Mouse (Mus musculus) layer of hippocampus, postnatal 14 days (tissue): Measurements from ENCODE around the gene Hspbap1. TPM values are rescaled to one million over a fixed set of nuclear protein-coding genes. Genes with fewer than 3 reads are reported as not detected.

ENCODE experiments used
- DNase-seq, 2 experiments: peaks; one replicate each; pipeline ENCODE4 v3.0.0; 2021 to 2022; ENCODE audit warnings: low spot score in 2 of 2, mixed read lengths in 1 of 2
- total RNA-seq, 2 experiments: library from RNA; stranded (reverse); gene quantifications; 2 replicates each; pipeline ENCODE4 v1.2.3; 2021

Hspbap1 gene
- total RNA-seq, 2 experiments from 2014 or later = 5.2 to 5.7 TPM

DNA sequence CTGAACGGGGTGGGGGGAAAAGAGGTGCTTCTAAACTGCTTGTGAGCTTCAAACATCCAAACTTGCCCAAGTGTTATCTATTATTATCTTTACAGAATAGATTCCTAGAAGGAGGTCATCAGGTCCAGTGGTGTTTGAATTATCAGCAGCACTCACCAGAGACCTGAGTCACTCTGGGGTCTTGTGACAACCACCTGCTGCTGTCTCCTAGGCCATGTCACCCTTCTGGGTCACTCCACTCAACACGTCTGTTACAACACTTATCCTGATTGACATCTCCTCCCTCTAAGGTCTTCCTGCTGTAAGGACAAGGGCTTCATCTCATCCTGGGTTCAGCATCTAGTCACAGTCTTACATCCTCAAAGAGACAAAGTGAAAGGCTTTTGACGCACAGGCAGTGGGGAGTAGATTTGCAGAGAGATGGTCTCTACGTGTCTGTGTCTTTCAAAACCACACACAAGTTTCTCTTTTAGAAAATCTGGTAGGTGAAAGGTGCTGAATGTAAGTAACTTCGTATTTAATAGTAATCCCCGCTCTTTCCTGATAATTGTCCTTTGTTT lies 21.9 kb downstream of the Hspbap1 start:
- DNase-seq = no peak

GRCm38 (mm10) chr16:35802163-35802562 lies 32.0 kb downstream of the Hspbap1 start:
- no peak for DNase-seq

- DNase-seq = no peak
Measured at GRCm38 (mm10) chr16:35803723-35804122, 33.5 kb downstream of the Hspbap1 start.

DNA sequence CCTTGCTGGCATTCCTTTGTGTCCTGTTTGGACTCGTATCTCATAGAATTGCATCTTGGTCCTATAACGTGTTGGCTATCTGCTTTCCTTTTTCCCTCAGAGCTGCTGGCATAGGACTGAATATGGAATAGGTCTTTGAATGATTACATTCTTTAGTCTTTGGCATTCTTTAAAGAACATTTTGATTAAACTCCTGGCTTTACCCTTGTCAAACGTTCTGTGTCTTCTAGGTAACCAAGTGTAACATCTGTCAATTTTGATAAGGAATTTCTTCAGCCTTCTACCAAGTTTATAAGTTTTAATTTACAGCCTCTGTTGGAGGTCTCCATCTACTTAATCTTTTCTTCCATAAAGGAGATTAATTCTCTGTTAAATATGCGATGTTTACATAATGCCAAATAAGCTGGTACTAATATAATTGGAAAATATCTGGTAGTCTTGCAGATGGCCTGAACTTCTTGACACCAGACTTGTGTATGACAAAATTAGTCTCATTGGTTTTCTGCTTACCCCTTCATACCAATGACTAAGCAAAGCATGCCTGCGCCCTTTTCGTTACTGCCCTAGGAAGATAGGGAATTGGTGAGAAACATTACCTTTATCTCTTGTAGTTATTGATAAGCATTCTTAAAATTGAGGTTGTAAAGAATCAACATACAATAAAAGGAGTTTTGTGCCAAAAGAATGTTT lies 36.9 kb downstream of the Hspbap1 start:
- no peak for DNase-seq

DNA sequence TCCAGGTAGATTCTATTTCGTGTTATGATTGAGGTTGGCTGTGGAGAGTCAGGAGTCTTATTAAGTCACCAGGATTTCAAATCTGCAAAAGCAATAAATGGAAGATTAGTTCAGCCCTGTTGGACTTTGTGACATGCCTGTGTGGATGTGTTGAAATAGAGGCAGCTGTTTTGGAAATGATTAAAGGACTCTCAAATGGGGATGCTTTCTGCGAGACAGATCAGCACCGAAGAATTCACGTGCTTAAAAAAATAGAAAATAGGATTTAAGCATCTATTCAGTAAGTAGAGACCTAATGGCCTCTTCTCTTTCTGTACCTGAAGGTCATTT lies 37.5 kb downstream of the Hspbap1 start:
- DNase-seq = no peak

DNA sequence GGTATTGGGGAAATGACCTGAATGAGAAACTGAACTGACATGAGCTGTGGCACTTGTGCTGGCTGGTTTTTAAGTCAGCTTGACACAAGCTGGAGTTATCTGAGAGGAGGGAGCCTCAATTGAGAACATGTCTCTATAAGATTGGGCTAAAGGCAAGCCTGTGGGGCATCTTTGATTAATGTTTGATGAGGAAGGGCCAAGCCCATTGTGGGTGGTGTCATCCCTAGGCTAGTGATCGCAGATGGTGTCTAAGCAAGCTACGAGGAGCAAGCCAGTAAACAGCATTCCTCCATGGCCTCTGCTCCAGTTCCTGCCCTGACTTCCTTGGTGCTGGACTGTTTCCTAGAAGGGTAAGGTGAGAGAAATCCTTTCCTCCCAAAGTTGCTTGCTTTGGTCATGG lies 38.7 kb downstream of the Hspbap1 start:
- DNase-seq = no peak

DNA sequence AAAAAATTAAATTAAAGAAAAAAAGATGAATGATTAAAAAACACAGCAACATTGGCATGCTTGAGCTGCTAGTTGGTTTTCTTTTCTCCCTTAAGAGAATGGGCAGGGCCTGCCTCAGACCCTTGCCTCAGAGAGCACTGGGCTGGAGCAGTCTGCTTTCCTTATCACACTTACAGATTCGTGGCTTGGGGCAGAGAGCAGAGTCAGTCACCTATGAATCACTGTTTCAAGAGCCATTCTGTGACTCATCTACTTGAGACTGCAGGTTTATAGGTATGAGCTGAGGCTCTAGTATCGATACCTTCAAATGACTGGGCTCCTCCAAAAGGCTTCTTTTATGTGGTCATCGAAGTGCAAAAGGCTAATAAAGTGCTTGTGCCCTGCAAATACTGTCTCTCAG lies 42.9 kb downstream of the Hspbap1 start:
- DNase-seq = no peak

DNA sequence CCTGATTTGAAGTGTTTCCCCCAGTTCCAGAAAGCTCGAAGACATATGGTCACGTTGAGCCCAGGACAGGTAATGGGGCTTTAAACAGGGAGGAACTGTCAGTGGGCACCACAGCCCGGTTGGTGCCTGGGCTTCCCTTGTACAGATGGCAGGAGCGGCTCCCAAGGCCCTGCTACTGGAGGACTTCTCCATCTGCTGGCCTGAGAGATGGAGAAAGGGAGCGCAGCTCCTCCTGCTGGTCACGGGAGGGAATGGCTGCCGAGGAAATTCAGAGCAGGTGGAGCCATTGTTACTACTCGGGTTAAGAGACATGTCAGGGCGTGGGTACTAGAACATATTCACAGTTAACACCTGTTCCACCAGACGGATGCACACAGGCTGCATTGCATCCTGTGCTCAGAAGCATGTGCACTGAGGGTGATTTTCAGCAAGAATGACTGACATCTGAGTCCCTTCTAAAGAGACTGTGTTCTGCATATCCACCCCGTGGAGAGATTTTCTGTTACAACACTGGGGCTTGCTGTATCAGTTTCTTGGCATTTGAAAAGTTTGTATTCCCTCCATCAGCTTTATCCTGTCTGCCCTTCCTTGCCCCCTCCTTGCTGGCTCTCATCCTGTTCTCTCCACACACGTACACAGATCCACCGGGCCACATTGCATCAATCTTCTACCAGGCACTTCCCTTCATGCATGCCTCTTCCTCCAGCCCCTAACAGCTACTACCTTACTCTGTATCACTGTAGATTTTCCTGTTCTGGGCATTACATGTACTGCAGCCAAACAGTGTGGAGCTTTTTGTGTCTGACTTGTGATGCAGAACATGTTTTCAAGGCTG lies 47.3 kb downstream of the Hspbap1 start:
- peak; percentile 83 to 85 for DNase-seq

GRCm38 (mm10) chr16:35829999-35830398 lies 59.8 kb downstream of the Hspbap1 start:
- no peak for DNase-seq

GRCm38 (mm10) chr16:35832926-35833325 lies 62.8 kb downstream of the Hspbap1 start:
- DNase-seq = no peak

DNA sequence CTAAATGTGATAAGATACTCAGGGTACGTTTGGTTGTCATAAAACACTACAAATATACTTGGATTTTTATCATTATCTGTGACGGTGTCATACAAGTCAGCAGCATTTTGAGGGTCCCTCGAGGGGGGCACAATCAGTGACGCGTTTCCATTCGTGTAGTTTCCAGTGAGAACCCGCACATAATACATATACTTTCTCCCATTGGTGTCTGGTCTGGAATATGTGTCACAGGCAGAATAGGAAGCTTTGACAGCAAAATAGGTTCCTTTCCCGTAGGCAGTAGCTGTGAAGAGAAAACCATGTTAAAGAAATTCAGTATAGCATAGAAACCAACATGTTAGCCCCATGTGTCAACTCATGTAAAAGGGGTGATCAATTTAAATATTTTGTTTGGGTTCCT lies 64.5 kb downstream of the Hspbap1 start:
- no peak for DNase-seq

DNA sequence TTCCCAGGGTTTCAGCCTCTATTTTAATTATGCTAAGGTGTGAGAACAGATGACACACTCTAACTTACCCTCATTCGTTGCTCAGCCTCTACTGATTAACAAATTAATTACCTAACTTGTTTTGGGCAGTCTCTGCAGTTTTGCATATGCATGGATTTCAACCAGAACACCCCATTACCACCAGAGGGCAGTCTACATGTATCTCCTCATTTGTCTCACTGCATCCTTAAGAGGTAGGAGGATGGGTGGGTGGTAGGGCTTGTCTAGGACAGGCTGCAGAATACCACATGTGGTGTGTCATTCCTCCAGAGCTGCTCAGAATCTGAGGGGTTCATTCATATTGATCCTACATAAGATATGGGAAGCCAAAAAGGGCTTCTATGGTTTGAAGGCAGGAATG lies 69.5 kb downstream of the Hspbap1 start:
- peak in 1 of 2 experiments; percentile 18 for DNase-seq

- DNase-seq = no peak
Measured at GRCm38 (mm10) chr16:35847138-35847537, 77.0 kb downstream of the Hspbap1 start.

- DNase-seq = no peak
Measured at GRCm38 (mm10) chr16:35855846-35856245, 85.7 kb downstream of the Hspbap1 start.

DNA sequence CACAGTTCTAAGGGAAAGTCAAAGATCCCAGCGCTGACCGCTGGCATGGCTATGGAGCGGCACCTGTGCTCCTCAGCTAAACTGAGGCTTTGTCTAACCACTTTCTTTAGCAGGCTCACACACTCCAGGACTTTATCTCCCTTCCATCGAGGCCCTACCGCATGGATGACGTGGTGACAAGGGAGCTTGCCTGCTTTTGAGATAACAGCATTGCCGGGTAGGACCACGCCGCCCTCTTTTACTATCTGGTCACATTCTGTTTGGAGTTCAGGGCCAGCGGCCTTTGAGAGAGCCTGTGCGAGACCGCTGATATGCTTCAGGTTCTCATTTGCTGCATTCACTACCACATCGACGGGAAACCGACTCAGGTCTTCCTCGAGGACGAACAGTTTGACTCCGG lies 86.6 kb downstream of the Hspbap1 start:
- no peak for DNase-seq

DNA sequence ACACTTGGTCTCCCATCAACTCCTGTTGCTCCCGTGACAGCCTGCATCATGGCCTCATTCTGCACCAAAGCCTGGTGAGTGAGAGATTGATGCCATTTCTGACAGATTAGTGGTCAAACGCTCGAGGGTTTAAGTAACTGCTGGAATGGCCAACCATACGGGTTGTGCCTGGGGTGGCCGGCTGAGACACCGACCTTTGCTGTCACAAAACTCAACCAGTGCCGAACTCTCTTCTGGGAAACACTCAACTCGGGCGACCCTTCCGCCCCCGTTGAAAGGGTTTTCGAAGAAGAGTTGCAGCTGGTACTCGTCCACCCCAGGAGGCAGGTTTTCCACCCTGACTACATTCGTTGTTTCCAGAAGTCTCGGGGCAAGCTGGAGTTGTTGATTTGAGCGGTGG lies 90.1 kb downstream of the Hspbap1 start:
- no peak for DNase-seq

DNA sequence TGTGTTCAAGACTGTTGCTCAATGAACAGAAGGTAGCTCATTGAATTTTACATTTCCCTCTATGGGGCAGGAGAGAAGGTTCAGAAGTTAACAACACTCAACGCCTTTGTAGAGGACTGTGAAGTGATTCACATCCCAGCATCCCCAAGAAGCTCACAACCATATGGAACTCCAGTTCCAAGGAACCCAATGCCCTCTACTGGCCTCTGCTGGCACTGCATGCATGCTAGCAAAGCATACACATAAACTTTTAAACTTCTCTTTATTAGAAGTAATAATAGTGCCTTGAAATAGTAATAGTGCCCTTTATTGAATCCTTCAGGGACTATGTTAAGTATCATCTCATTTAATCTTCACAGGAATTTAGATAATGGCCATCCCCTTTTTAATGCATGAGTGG lies 91.9 kb downstream of the Hspbap1 start:
- no peak for DNase-seq

GRCm38 (mm10) chr16:35867726-35868125 lies 97.6 kb downstream of the Hspbap1 start:
- no peak for DNase-seq

GRCm38 (mm10) chr16:35869126-35869525 lies 99.0 kb downstream of the Hspbap1 start:
- no peak for DNase-seq

GRCm38 (mm10) chr16:35869656-35870055 lies 99.5 kb downstream of the Hspbap1 start:
- DNase-seq = no peak

DNA sequence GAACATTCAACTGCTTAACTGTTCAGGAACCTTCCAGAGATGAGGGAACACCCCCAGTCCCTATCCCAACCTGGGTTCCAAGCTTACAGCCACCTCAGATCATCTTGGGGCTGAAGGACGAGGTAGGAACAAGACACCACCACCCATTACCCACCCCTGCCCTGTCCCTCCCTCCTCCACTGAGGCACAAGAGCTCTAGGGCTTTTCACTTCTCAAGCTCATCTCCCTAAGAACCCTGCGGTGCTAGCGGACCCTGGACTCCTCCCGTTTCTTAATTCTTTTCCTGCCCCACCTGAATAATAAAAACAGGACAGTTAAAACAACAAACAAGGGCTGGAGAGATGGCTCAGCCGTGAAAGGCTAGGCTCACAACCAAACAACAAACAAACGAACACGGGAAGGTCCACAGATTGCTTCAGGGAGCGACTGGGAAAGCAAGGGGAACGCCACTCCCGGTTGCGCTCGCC lies 100.4 kb downstream of the Hspbap1 start:
- DNase-seq = no peak
